Mouse (Mus musculus) thymus, adult 2 months (tissue): Measurements from ENCODE around the gene Hes1. TPM values are rescaled to one million over a fixed set of nuclear protein-coding genes. Genes with fewer than 3 reads are reported as not detected.

ENCODE experiments used
- DNase-seq: peaks from one replicate; pipeline ENCODE4 v3.0.0; 2021
- H3K27ac ChIP-seq: fragments of 200-500 bp; 2 replicates; pipeline ENCODE4 v1.5.1; 2012; ENCODE audit warnings: low read length, control low read depth; ENCODE audit not compliant: control insufficient read depth, insufficient read depth
- H3K27me3 ChIP-seq: fragments of 200-500 bp; 2 replicates; pipeline ENCODE4 v1.6.1; 2012; ENCODE audit warnings: mild to moderate bottlenecking, low read length, moderate library complexity, mixed read lengths; ENCODE audit not compliant: control insufficient read depth, insufficient read depth
- H3K36me3 ChIP-seq: fragments of 200-500 bp; 2 replicates; pipeline ENCODE4 v1.6.1; 2012; ENCODE audit warnings: mild to moderate bottlenecking, low read length, moderate library complexity; ENCODE audit not compliant: control insufficient read depth, insufficient read depth
- H3K4me1 ChIP-seq: fragments of 200-500 bp; replicated peaks from 2 replicates; pipeline ENCODE4 v1.6.1; 2012; ENCODE audit warnings: low read length; ENCODE audit not compliant: control insufficient read depth, insufficient read depth
- H3K4me3 ChIP-seq: fragments of 200-500 bp; 2 replicates; pipeline ENCODE4 v1.5.1; 2012; ENCODE audit warnings: mild to moderate bottlenecking, low read length, control low read depth, moderate library complexity; ENCODE audit not compliant: control insufficient read depth, insufficient read depth
- CTCF ChIP-seq: fragments of 200-500 bp; IDR thresholded peaks from 2 replicates; pipeline ENCODE4 v1.5.1; 2012; ENCODE audit warnings: mild to moderate bottlenecking, control low read depth, low read length, moderate library complexity, borderline replicate concordance; ENCODE audit not compliant: control insufficient read depth, poor library complexity, insufficient read depth; ENCODE audit errors: extremely low read depth
- POLR2A ChIP-seq: fragments of 200-500 bp; IDR thresholded peaks from 2 replicates; pipeline ENCODE4 v1.6.1; 2012; ENCODE audit warnings: mild to moderate bottlenecking, low read length, control low read depth, moderate library complexity; ENCODE audit not compliant: control insufficient read depth, poor library complexity, insufficient read depth; ENCODE audit errors: extremely low read depth
- WGBS: fragments of 180-500 bp; shearing (Covaris S2); methylation state at CpG from one replicate; pipeline ENCODE4 v1.1.7; 2018; 5-methylcytosine and 5-hydroxymethylcytosine counted together
- polyA plus RNA-seq: library from polyadenylated mRNA; depleted of rRNA; stranded (reverse); fragments of >200 nt; gene quantifications from 2 replicates; pipeline ENCODE4 v1.2.3, GENCODE M21; 2012

The Hes1 gene
- polyA plus RNA-seq, 1 experiment = 33.4 TPM

- Histone ChIP-seq H3K27ac (no peak overlapping the region), H3K36me3 (no peaks in the 10 kb centered on the region), H3K4me1 (no peaks in the 10 kb centered on the region), H3K4me3 (no peak overlapping the region), H3K27me3 (no peaks in the 10 kb centered on the region)
- DNase-seq = no peak
- TF ChIP-seq CTCF = no peak
- 97% methylated on average over 8 of the region's 8 CpGs for WGBS
Observed at GRCm38 (mm10) chr16:30082965-30083364, 18.8 kb downstream of the Hes1 start.

DNA sequence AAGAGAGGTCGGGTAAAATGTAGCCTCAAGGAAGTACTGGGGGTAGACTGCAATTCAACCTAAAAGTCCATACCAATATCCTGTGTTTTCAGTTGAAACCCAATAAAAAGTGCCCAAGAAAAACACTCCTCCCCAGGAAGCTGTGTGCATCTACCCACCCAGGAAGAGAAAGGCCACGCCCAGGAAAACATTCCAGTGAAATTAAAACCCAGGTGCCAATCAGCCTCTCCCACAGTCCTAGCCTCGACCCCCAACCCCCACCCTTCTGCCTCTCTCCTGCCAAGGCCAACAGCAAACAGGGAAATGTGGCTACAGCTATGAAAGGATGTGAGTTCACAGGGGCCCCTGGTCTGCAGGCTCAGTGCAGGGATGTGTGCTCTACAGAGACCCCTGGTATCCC is 19.4 kb downstream of the Hes1 start:
- DNase-seq = no peak
- Histone ChIP-seq H3K4me1 (no peaks in the 10 kb centered on the region), H3K36me3 (no peaks in the 10 kb centered on the region), H3K4me3 (no peak overlapping the region), H3K27me3 (no peaks in the 10 kb centered on the region), H3K27ac (no peak overlapping the region)
- TF ChIP-seq POLR2A (no peak), CTCF (no peak)
- WGBS = 70% methylated on average over 3 of the region's 3 CpGs

DNA sequence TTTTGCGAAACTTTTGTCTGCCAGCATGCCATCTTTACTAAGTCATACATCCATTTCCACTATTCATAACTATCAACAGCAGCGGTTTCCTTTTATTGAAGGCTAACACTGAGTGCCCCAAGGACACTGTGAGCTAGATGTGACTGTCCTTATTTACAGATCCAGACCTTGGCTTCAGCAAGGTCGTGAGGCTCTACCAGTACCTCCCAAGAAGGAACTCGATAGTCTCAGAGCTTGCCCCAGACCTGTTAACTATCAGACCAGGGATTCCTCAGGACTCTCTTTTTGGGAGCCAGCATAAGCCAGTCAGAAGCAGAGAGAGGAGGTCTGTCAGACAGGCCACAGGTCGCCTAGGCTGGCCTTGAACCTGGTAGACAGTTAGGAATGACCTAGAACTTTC is 24.5 kb downstream of the Hes1 start:
- TF ChIP-seq POLR2A (no peak), CTCF (no peak)
- no peaks in the 10 kb centered on the region for H3K36me3 ChIP-seq
- 94% methylated on average over 5 of the region's 5 CpGs for WGBS
- no peaks in the 10 kb centered on the region for H3K4me1 ChIP-seq
- H3K27me3 ChIP-seq = no peaks in the 10 kb centered on the region
- no peak overlapping the region for H3K27ac ChIP-seq
- no peak for DNase-seq
- no peak overlapping the region for H3K4me3 ChIP-seq

- no peak for TF ChIP-seq CTCF
- no peak for TF ChIP-seq POLR2A
- Histone ChIP-seq H3K27ac (no peak overlapping the region), H3K4me3 (no peak overlapping the region), H3K36me3 (no peaks in the 10 kb centered on the region), H3K4me1 (no peaks in the 10 kb centered on the region), H3K27me3 (no peaks in the 10 kb centered on the region)
- 94% methylated on average over 9 of the region's 9 CpGs for WGBS
- DNase-seq = no peak
Observed at GRCm38 (mm10) chr16:30090200-30090865, 26.1 kb downstream of the Hes1 start.

DNA sequence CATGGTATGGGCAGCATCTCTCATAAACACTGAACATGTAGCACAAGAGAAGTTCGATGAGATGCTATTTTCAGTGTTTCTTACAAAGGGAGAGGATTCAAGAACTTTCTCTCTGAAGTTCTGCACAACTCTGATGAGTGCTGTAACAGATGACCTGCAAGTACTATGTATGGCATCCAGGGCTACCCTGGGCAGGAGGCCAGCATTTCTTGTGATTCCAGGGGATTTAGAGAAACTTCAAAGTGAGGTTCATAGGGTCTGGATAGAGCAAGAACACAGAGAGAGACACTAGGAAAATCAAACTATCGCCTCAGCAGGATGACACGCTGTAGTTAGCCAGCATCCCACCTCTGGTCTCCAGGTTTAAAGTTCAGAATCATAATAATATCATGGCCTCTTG is 31.9 kb downstream of the Hes1 start:
- H3K27ac ChIP-seq = no peak overlapping the region
- no peak overlapping the region for H3K4me3 ChIP-seq
- TF ChIP-seq CTCF (no peak), POLR2A (no peak)
- H3K36me3 ChIP-seq = no peaks in the 10 kb centered on the region
- H3K4me1 ChIP-seq = no peaks in the 10 kb centered on the region
- 90% methylated on average over 3 of the region's 3 CpGs for WGBS
- no peaks in the 10 kb centered on the region for H3K27me3 ChIP-seq
- no peak for DNase-seq

- Histone ChIP-seq H3K27ac (no peak overlapping the region), H3K36me3 (no peaks in the 10 kb centered on the region), H3K27me3 (no peaks in the 10 kb centered on the region), H3K4me3 (no peak overlapping the region), H3K4me1 (no peaks in the 10 kb centered on the region)
- 91% methylated on average over 7 of the region's 7 CpGs for WGBS
- no peak for DNase-seq
- TF ChIP-seq POLR2A (no peak), CTCF (no peak)
Observed at GRCm38 (mm10) chr16:30096475-30096874, 32.3 kb downstream of the Hes1 start.

GRCm38 (mm10) chr16:30099124-30099523 is 34.9 kb downstream of the Hes1 start:
- TF ChIP-seq CTCF (no peak), POLR2A (no peak)
- no peak overlapping the region for H3K4me3 ChIP-seq
- WGBS = 93% methylated on average over 5 of the region's 5 CpGs

More at GRCm38 (mm10) chr16:30099124-30099523, 34.9 kb downstream of the Hes1 start:
- Histone ChIP-seq H3K4me1 (no peaks in the 10 kb centered on the region), H3K27ac (no peak overlapping the region), H3K36me3 (no peaks in the 10 kb centered on the region), H3K27me3 (no peaks in the 10 kb centered on the region)
- no peak for DNase-seq
